Mouse (Mus musculus) brain, embryonic 14.5 days (tissue): ENCODE results near the gene Cyp2g1.

Source experiments
- CTCF ChIP-seq: fragments of 200-500 bp; IDR thresholded peaks from 2 replicates; pipeline ENCODE4 v1.5.1; 2012; ENCODE audit warnings: inconsistent platforms, mild to moderate bottlenecking, moderate library complexity, borderline replicate concordance; ENCODE audit not compliant: insufficient read depth, insufficient read length; ENCODE audit errors: extremely low read depth
- POLR2A ChIP-seq: fragments of 200-500 bp; IDR thresholded peaks from 2 replicates; pipeline ENCODE4 v1.6.1; 2012; ENCODE audit warnings: mild to moderate bottlenecking, inconsistent platforms, borderline replicate concordance; ENCODE audit not compliant: poor library complexity, insufficient read depth, insufficient read length, severe bottlenecking; ENCODE audit errors: extremely low read depth

DNA sequence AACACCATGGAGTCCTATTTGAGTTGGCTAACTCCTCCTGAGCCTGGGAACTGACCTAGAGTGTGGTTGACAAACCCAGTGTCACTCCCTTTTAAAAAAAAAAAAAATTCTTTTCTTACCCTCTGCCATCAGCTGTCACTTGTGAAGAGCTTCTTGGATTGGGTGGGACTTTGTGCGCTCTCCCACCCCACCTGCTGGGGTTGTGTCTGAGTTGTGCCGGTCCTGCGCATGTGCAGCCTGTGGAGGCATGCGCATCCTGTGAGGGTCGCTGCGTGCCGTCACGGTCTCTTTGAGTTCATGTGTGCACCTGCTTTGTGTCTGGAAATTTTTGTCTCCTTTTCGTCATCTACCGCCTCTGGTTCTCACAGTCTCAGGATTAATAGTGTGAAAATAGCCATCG, 28.2 kb upstream of the Cyp2g1 start:
- peak; percentile 11; the same call in 1 of the 2 replicates for TF ChIP-seq CTCF
- TF ChIP-seq POLR2A: no peak
